Comparison of ENCODE assay signal across 18 mouse cellular contexts in the genomic region with DNA sequence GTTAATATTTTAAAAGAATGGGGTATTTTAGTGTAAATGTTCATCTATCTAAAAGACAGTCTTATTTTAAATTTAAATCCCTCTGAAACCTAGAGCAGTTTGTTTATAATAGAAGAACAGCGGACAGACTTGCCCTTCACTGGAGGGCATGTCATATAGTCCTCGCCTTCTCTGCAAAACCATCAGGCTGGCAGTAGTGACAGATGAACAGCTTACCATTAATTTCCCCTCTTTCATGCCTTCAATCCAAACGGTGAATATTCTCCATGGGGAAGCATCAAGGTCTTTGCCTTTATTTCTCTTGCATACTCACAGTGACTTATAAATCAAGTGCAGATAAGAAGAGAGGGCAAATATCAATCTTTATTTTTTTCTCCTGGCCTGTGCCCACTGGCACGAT.
DNase-seq lines count a peak whose midpoint lies in the region; ATAC-seq and TF ChIP-seq lines count a peak whose summit lies in the region.
"Had no signal": no experiment of that assay in that cellular context is flagged by ENCODE, and none has a peak within 500 bp of the region (broad histone marks: within the 10 kb centered on the region; RNA-seq: fewer than 3 reads in every experiment).

No protein-coding gene starts in this region.

- TF ChIP-seq POLR2A in brain, embryonic 14.5 days (IDR thresholded peaks at IDR 0.05; ENCODE audit: borderline replicate concordance, extremely low read depth, insufficient read depth, insufficient read length, poor library complexity, severe bottlenecking) = no peak

- no peak overlapping the region for H3K4me2 ChIP-seq in forebrain, embryonic 16.5 days (ENCODE audit: low read length)
- no peak overlapping the region for H3K4me2 ChIP-seq in midbrain, embryonic 13.5 days (replicated peaks)
- no peak overlapping the region for H3K4me2 ChIP-seq in midbrain, embryonic 11.5 days
- no peak overlapping the region for H3K4me2 ChIP-seq in midbrain, embryonic 15.5 days
- H3K4me2 ChIP-seq: heart, embryonic 11.5 days; heart, embryonic 15.5 days had no signal

- TF ChIP-seq CTCF in brain, embryonic 14.5 days (IDR thresholded peaks at IDR 0.05; ENCODE audit: borderline replicate concordance, extremely low read depth, insufficient read depth, insufficient read length) = no peak
- no peak for TF ChIP-seq CTCF in left cerebral cortex, adult 2 months (IDR thresholded peaks at IDR 0.05)

- peak overlapping the region; percentile 44; the same call in 1 of the 2 replicates for H3K27ac ChIP-seq in forebrain, embryonic 16.5 days (ENCODE audit: low read length)
- no peak overlapping the region for H3K27ac ChIP-seq in forebrain, embryonic 10.5 days
- peak overlapping the region; percentile 44 for H3K27ac ChIP-seq in midbrain, embryonic 13.5 days
- no peak overlapping the region for H3K27ac ChIP-seq in midbrain, embryonic 11.5 days (ENCODE audit: low read depth, low read length)
- H3K27ac ChIP-seq in midbrain, embryonic 15.5 days = 0 out of 2 replicates have a peak overlapping the region, but pooled peaks have one; percentile 34
- H3K27ac ChIP-seq in left cerebral cortex, adult 2 months = no peak overlapping the region
- H3K27ac ChIP-seq: embryonic facial prominence, embryonic 10.5 days; heart, adult 2 months; heart, embryonic 15.5 days had no signal

- H3K9ac ChIP-seq in forebrain, embryonic 16.5 days (replicated peaks; ENCODE audit: low read depth, low read length) = no peak overlapping the region
- H3K9ac ChIP-seq in midbrain, embryonic 13.5 days (replicated peaks) = no peak overlapping the region
- H3K9ac ChIP-seq in midbrain, embryonic 11.5 days (ENCODE audit: low read length) = no peak overlapping the region
- H3K9ac ChIP-seq in midbrain, embryonic 15.5 days = no peak overlapping the region
- H3K9ac ChIP-seq: heart, embryonic 15.5 days had no signal

- no peak overlapping the region for H3K4me3 ChIP-seq in forebrain, embryonic 16.5 days (replicated peaks; ENCODE audit: low read length)
- no peak overlapping the region for H3K4me3 ChIP-seq in forebrain, embryonic 10.5 days
- no peak overlapping the region for H3K4me3 ChIP-seq in midbrain, embryonic 13.5 days (replicated peaks)
- no peak overlapping the region for H3K4me3 ChIP-seq in midbrain, embryonic 11.5 days (ENCODE audit: low read depth, low read length)
- H3K4me3 ChIP-seq in midbrain, embryonic 15.5 days = no peak overlapping the region
- no peak overlapping the region for H3K4me3 ChIP-seq in left cerebral cortex, adult 2 months
- H3K4me3 ChIP-seq: embryonic facial prominence, embryonic 10.5 days; heart, adult 2 months; heart, embryonic 15.5 days had no signal

- no peaks in the 10 kb centered on the region for H3K36me3 ChIP-seq in forebrain, embryonic 16.5 days (ENCODE audit: control insufficient read depth, insufficient read depth)
- no peaks in the 10 kb centered on the region for H3K36me3 ChIP-seq in forebrain, embryonic 10.5 days (replicated peaks)
- no peaks in the 10 kb centered on the region for H3K36me3 ChIP-seq in midbrain, embryonic 13.5 days
- H3K36me3 ChIP-seq in midbrain, embryonic 11.5 days (ENCODE audit: control insufficient read depth, insufficient read depth, low read length) = no peaks in the 10 kb centered on the region
- H3K36me3 ChIP-seq in midbrain, embryonic 15.5 days (replicated peaks) = no peaks in the 10 kb centered on the region
- H3K36me3 ChIP-seq: embryonic facial prominence, embryonic 10.5 days; heart, embryonic 15.5 days had no signal

- H3K4me1 ChIP-seq in forebrain, embryonic 16.5 days (replicated peaks; ENCODE audit: control insufficient read depth, insufficient read depth, low read length) = peaks cover 3% of the 10 kb centered on the region; the same call in 1 of the 2 replicates
- H3K4me1 ChIP-seq in forebrain, embryonic 10.5 days = no peaks in the 10 kb centered on the region
- peaks cover 6% of the 10 kb centered on the region for H3K4me1 ChIP-seq in midbrain, embryonic 13.5 days (replicated peaks)
- H3K4me1 ChIP-seq in midbrain, embryonic 11.5 days (ENCODE audit: control insufficient read depth, insufficient read depth, low read length) = no peaks in the 10 kb centered on the region
- H3K4me1 ChIP-seq in midbrain, embryonic 15.5 days = no peaks in the 10 kb centered on the region
- H3K4me1 ChIP-seq: embryonic facial prominence, embryonic 10.5 days; heart, embryonic 15.5 days had no signal

- no peak for DNase-seq in forebrain, embryonic 10.5 days (ENCODE audit: extremely low spot score, low spot score)
- DNase-seq in midbrain, embryonic 11.5 days (ENCODE audit: low spot score, missing footprints) = no peak
- DNase-seq in brain, embryonic 14.5 days (ENCODE audit: low read depth) = peak; percentile 66
- DNase-seq in left cerebral cortex, adult 2 months (ENCODE audit: extremely low spot score in 1 of 2, low spot score in 2 of 2) = no peak
- DNase-seq: adrenal gland, adult 2 months; adrenal gland, postnatal 25 days; cerebellum, adult 2 months; cerebellum, postnatal 10 days; gastrocnemius, postnatal 14 days; heart, adult 2 months; heart, postnatal 14 days had no signal

- ATAC-seq in forebrain, embryonic 16.5 days = peak; percentile 71
- ATAC-seq in midbrain, embryonic 13.5 days = peak; percentile 62; the same call in 1 of the 2 replicates
- no peak for ATAC-seq in midbrain, embryonic 11.5 days (ENCODE audit: low FRiP score)
- no peak for ATAC-seq in midbrain, embryonic 15.5 days (replicated peaks)
- ATAC-seq: hindbrain, embryonic 16.5 days had no signal

- H3K9me3 ChIP-seq in forebrain, embryonic 16.5 days (ENCODE audit: control insufficient read depth, low read length) = no peaks in the 10 kb centered on the region
- no peaks in the 10 kb centered on the region for H3K9me3 ChIP-seq in forebrain, embryonic 10.5 days
- H3K9me3 ChIP-seq in midbrain, embryonic 13.5 days = no peaks in the 10 kb centered on the region
- H3K9me3 ChIP-seq in midbrain, embryonic 11.5 days (ENCODE audit: control insufficient read depth, low read length) = no peaks in the 10 kb centered on the region
- H3K9me3 ChIP-seq in midbrain, embryonic 15.5 days = no peaks in the 10 kb centered on the region
- H3K9me3 ChIP-seq: embryonic facial prominence, embryonic 10.5 days; heart, embryonic 15.5 days had no signal

- WGBS in forebrain, embryonic 16.5 days = 40% methylated on average over 4 of the region's 4 CpGs
- WGBS in forebrain, embryonic 10.5 days = 87% methylated on average over 4 of the region's 4 CpGs
- WGBS in midbrain, embryonic 13.5 days = 42% methylated on average over 4 of the region's 4 CpGs
- WGBS in midbrain, embryonic 11.5 days = 54% methylated on average over 4 of the region's 4 CpGs
- WGBS in midbrain, embryonic 15.5 days = 42% methylated on average over 4 of the region's 4 CpGs

- intact Hi-C loops in left cerebral cortex, adult 2 months (cut with DNase I) = no loop called here

- no peaks in the 10 kb centered on the region for H3K27me3 ChIP-seq in forebrain, embryonic 16.5 days (replicated peaks; ENCODE audit: control insufficient read depth, insufficient read depth, low read length)
- no peaks in the 10 kb centered on the region for H3K27me3 ChIP-seq in forebrain, embryonic 10.5 days (ENCODE audit: poor library complexity, severe bottlenecking)
- no peaks in the 10 kb centered on the region for H3K27me3 ChIP-seq in midbrain, embryonic 13.5 days
- H3K27me3 ChIP-seq in midbrain, embryonic 11.5 days (ENCODE audit: control insufficient read depth, insufficient read depth, low read length) = no peaks in the 10 kb centered on the region
- H3K27me3 ChIP-seq in midbrain, embryonic 15.5 days (replicated peaks) = no peaks in the 10 kb centered on the region
- H3K27me3 ChIP-seq: heart, embryonic 15.5 days had no signal

Comparison
In these comparisons a context has a peak if more than half of its experiments do, and no peak if none do; other contexts are left out.
1. ATAC-seq: peak in forebrain, embryonic 16.5 days (single experiment) and midbrain, embryonic 13.5 days (single experiment); none in midbrain, embryonic 11.5 days (single experiment) and midbrain, embryonic 15.5 days (single experiment).
2. H3K27ac ChIP-seq: peak in forebrain, embryonic 16.5 days (single experiment), midbrain, embryonic 13.5 days (single experiment) and midbrain, embryonic 15.5 days (single experiment); none in forebrain, embryonic 10.5 days (single experiment), midbrain, embryonic 11.5 days (single experiment) and left cerebral cortex, adult 2 months (single experiment).